Mouse (Mus musculus) lung, adult 2 months (tissue): ENCODE measurements at regions not wholly inside any gene's neighbourhood (a gene's known extent, or its start where the extent isn't known, plus 50 kb on each side); places are given as distances from the start of the nearest gene placed in this dataset.

Experiments
- CTCF ChIP-seq: fragments of 200-500 bp; IDR thresholded peaks from 2 replicates; pipeline ENCODE4 v1.5.1; 2011; ENCODE audit warnings: mild to moderate bottlenecking, low read length, control low read depth; ENCODE audit not compliant: insufficient read depth
- POLR2A ChIP-seq: fragments of 200-500 bp; IDR thresholded peaks from 2 replicates; pipeline ENCODE4 v1.6.1; 2011; ENCODE audit warnings: low read depth, mild to moderate bottlenecking, control low read depth, low read length, borderline replicate concordance; ENCODE audit errors: extremely low read depth

DNA sequence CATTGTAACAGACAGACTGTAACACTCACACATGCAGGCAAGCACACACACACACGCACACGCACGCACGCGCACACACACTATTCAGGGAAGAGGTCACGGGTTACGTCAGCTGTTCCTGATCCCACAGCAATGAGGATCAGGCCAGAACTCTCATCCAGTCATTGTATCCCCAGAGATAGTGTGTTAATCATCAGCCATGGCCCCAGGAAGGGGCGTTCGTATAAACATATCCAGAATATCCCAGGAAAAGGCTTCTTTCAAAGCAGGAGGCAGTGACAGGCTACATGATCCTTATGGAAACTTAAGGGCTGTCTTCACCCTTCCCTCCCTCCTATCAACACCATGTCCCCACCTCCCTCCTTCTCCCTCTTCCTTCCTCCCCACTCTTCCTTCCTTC is 239.3 kb downstream of the Uaca start:
- TF ChIP-seq POLR2A (no peak), CTCF (no peak)
